Mouse (Mus musculus) MEL (cell line): ENCODE measurements around the gene Arhgap45. TPM values are rescaled to one million over a fixed set of nuclear protein-coding genes. Genes with fewer than 3 reads are reported as not detected.
A peak's percentile ranks its signal among the peaks of the same experiment; 100 is the strongest.

Source experiments
- DNase-seq: peaks from one replicate; pipeline ENCODE4 v3.0.0; 2011; ENCODE audit warnings: low read depth, low spot score
- H3K27ac ChIP-seq: 2 replicates; pipeline ENCODE4 v1.5.1; 2012; ENCODE audit warnings: low read depth, mild to moderate bottlenecking, control low read depth, low read length, moderate library complexity; ENCODE audit not compliant: control insufficient read depth
- H3K27me3 ChIP-seq, 2 experiments: fragments of 150-350 bp in 1 of 2; sonication (generic) in 1 of 2; 2 replicates each; pipeline ENCODE4 v1.6.1; 2012; ENCODE audit warnings: low read length in 2 of 2, mild to moderate bottlenecking in 2 of 2, improper control_type of control experiment in 1 of 2, moderate library complexity in 1 of 2; ENCODE audit not compliant: insufficient read depth in 2 of 2, control insufficient read depth in 1 of 2
- H3K36me3 ChIP-seq, 2 experiments: 2 replicates each; pipeline ENCODE4 v1.6.1; 2012 to 2014; ENCODE audit warnings: low read length in 2 of 2, improper control_type of control experiment in 1 of 2, inconsistent platforms in 1 of 2, mild to moderate bottlenecking in 1 of 2; ENCODE audit not compliant: insufficient read depth in 2 of 2, control insufficient read depth in 1 of 2
- H3K4me1 ChIP-seq, 2 experiments: fragments of 150-350 bp in 1 of 2; sonication (generic) in 1 of 2; 2 replicates each; pipeline ENCODE4 v1.6.1; 2012; ENCODE audit warnings: low read length in 2 of 2, improper control_type of control experiment in 1 of 2, mild to moderate bottlenecking in 1 of 2; ENCODE audit not compliant: insufficient read depth in 2 of 2, control insufficient read depth in 1 of 2
- H3K4me3 ChIP-seq, 2 experiments: fragments of 150-350 bp in 1 of 2; sonication (generic) in 1 of 2; 2 replicates each; pipeline ENCODE4 v1.5.1; 2012; ENCODE audit warnings: low read depth in 2 of 2, low read length in 2 of 2, mild to moderate bottlenecking in 2 of 2, moderate library complexity in 2 of 2, control low read depth in 1 of 2, improper control_type of control experiment in 1 of 2; ENCODE audit not compliant: control insufficient read depth in 1 of 2, insufficient read depth in 1 of 2
- H3K79me2 ChIP-seq: 2 replicates; pipeline ENCODE4 v1.6.1; 2012; ENCODE audit warnings: mild to moderate bottlenecking, low read length, moderate library complexity; ENCODE audit not compliant: control insufficient read depth, poor library complexity, insufficient read depth
- H3K9ac ChIP-seq: 2 replicates; pipeline ENCODE4 v1.6.1; 2012; ENCODE audit warnings: low read depth, mild to moderate bottlenecking, control low read depth, low read length, moderate library complexity; ENCODE audit not compliant: control insufficient read depth, poor library complexity, severe bottlenecking
- H3K9me3 ChIP-seq: fragments of 150-350 bp; sonication (generic); replicated peaks from 2 replicates; pipeline ENCODE4 v1.6.1; 2012; ENCODE audit warnings: mild to moderate bottlenecking, low read length, improper control_type of control experiment, moderate library complexity; ENCODE audit not compliant: insufficient read depth
- BHLHE40 ChIP-seq: IDR thresholded peaks from 2 replicates; pipeline ENCODE4 v1.6.1; 2012; ENCODE audit warnings: low read depth, mild to moderate bottlenecking, inconsistent platforms, low read length, improper control_type of control experiment, borderline replicate concordance
- CHD1 ChIP-seq: IDR thresholded peaks from 2 replicates; pipeline ENCODE4 v1.6.1; 2012; ENCODE audit warnings: low read depth, mild to moderate bottlenecking, inconsistent platforms, low read length, improper control_type of control experiment
- E2F4 ChIP-seq: IDR thresholded peaks from 2 replicates; pipeline ENCODE4 v1.6.1; 2011; ENCODE audit warnings: low read depth, low read length, improper control_type of control experiment, borderline replicate concordance
- ELF1 ChIP-seq: IDR thresholded peaks from 2 replicates; pipeline ENCODE4 v1.6.1; 2014; ENCODE audit warnings: low read depth, mild to moderate bottlenecking, inconsistent platforms, low read length, improper control_type of control experiment, moderate library complexity
- ETS1 ChIP-seq: IDR thresholded peaks from 2 replicates; pipeline ENCODE4 v1.6.1; 2012; ENCODE audit warnings: low read depth, mild to moderate bottlenecking, inconsistent platforms, low read length, improper control_type of control experiment, moderate library complexity
- GATA1 ChIP-seq: IDR thresholded peaks from 2 replicates; pipeline ENCODE4 v1.6.1; 2011; ENCODE audit warnings: low read depth, low read length, improper control_type of control experiment
- HCFC1 ChIP-seq: IDR thresholded peaks from 2 replicates; pipeline ENCODE4 v1.6.1; 2012; ENCODE audit warnings: low read depth, mild to moderate bottlenecking, inconsistent platforms, low read length, improper control_type of control experiment, moderate library complexity
- MAFK ChIP-seq: IDR thresholded peaks from 2 replicates; pipeline ENCODE4 v1.6.1; 2011; ENCODE audit warnings: low read depth, mild to moderate bottlenecking, low read length, improper control_type of control experiment, borderline replicate concordance
- MAX ChIP-seq: IDR thresholded peaks from 2 replicates; pipeline ENCODE4 v1.6.1; 2011; ENCODE audit warnings: low read length, improper control_type of control experiment
- NRF1 ChIP-seq: IDR thresholded peaks from 2 replicates; pipeline ENCODE4 v1.6.1; 2014; ENCODE audit warnings: low read depth, mild to moderate bottlenecking, inconsistent platforms, low read length, improper control_type of control experiment, moderate library complexity; ENCODE audit not compliant: poor library complexity, insufficient read depth, severe bottlenecking
- POLR2A ChIP-seq, 2 experiments: IDR thresholded peaks; 2 replicates each; pipeline ENCODE4 v1.6.1; 2011 to 2012; ENCODE audit warnings: low read length in 2 of 2, mild to moderate bottlenecking in 2 of 2, control low read depth in 1 of 2, improper control_type of control experiment in 1 of 2, low read depth in 1 of 2, moderate library complexity in 1 of 2; ENCODE audit not compliant: control insufficient read depth in 1 of 2, insufficient read depth in 1 of 2, poor library complexity in 1 of 2
- SIN3A ChIP-seq: IDR thresholded peaks from 2 replicates; pipeline ENCODE4 v1.6.1; 2012; ENCODE audit warnings: low read length, improper control_type of control experiment, inconsistent platforms
- SMC3 ChIP-seq: IDR thresholded peaks from 2 replicates; pipeline ENCODE4 v1.6.1; 2011; ENCODE audit warnings: low read depth, low read length, improper control_type of control experiment
- TBP ChIP-seq: IDR thresholded peaks from 2 replicates; pipeline ENCODE4 v1.8.0; 2011; ENCODE audit warnings: low read depth, low read length, improper control_type of control experiment
- UBTF ChIP-seq: IDR thresholded peaks from 2 replicates; pipeline ENCODE4 v1.6.1; 2012; ENCODE audit warnings: low read depth, mild to moderate bottlenecking, inconsistent platforms, low read length, improper control_type of control experiment, moderate library complexity, borderline replicate concordance; ENCODE audit not compliant: insufficient read depth
- USF2 ChIP-seq, 2 experiments: IDR thresholded peaks; 2 replicates each; pipeline ENCODE4 v1.6.1; 2011 to 2012; ENCODE audit warnings: improper control_type of control experiment in 2 of 2, low read length in 2 of 2, borderline replicate concordance in 1 of 2, inconsistent platforms in 1 of 2, low read depth in 1 of 2, mild to moderate bottlenecking in 1 of 2; ENCODE audit not compliant: insufficient read depth in 1 of 2
- ZKSCAN1 ChIP-seq: IDR thresholded peaks from 2 replicates; pipeline ENCODE4 v1.6.1; 2012; ENCODE audit warnings: low read depth, mild to moderate bottlenecking, inconsistent platforms, low read length, improper control_type of control experiment, moderate library complexity
- ZMIZ1 ChIP-seq: IDR thresholded peaks from 2 replicates; pipeline ENCODE4 v1.6.1; 2012; ENCODE audit warnings: low read depth, mild to moderate bottlenecking, inconsistent platforms, low read length, improper control_type of control experiment, moderate library complexity
- polyA plus RNA-seq, 2 experiments: library from polyadenylated mRNA; stranded (reverse) in 1 of 2; unstranded in 1 of 2; fragments of >175 nt in 1 of 2; fragments of >200 nt in 1 of 2; gene quantifications; 2 replicates each; pipeline versions ENCODE4 v1.2.1 to v1.2.4; 2012; ENCODE audit warnings: low replicate concordance in 2 of 2, low read depth in 1 of 2; ENCODE audit not compliant: insufficient read length in 2 of 2, insufficient read depth in 1 of 2, missing spikeins in 1 of 2
- total RNA-seq: library from RNA; depleted of rRNA; stranded (reverse); fragments of 300-350 nt; gene quantifications from 2 replicates; pipeline ENCODE4 v1.2.3, GENCODE M21; 2012

Gene Arhgap45
- total and polyA plus RNA-seq, 3 experiments = 26.2 to 53.6 TPM; not detected in 1

GRCm38 (mm10) chr10:80074813-80075601, 58.6 kb downstream of the Arhgap45 start (continued):
- TF ChIP-seq UBTF = no peak
- peak; percentile 78 for TF ChIP-seq ELF1
- peak in 1 of 2 experiments; percentile 45; a peak in 1 of 4 replicates for TF ChIP-seq POLR2A (IDR thresholded peaks at IDR 0.05; ENCODE audit: control insufficient read depth in 1 of 2, insufficient read depth in 1 of 2, low read depth in 1 of 2, low read length in 2 of 2, poor library complexity in 1 of 2)
- TF ChIP-seq BHLHE40 = no peak
- TF ChIP-seq E2F4 = no peak
- no peak for TF ChIP-seq MAX
- TF ChIP-seq TBP = 0 out of 2 replicates have a peak, but pooled peaks have one; percentile 25
- no peak for TF ChIP-seq ZMIZ1
- peak; percentile 20; the same call in 1 of the 2 replicates for TF ChIP-seq SMC3
- TF ChIP-seq ETS1 = peak; percentile 24; the same call in 1 of the 2 replicates
- TF ChIP-seq MAFK = no peak
- TF ChIP-seq, all 39 proteins: peak for 11

GRCm38 (mm10) chr10:80075924-80076323, 59.5 kb downstream of the Arhgap45 start:
- H3K36me3 ChIP-seq = peaks cover 0 to 16% of the 10 kb centered on the region in 2 experiments; a peak in 3 of 4 replicates
- H3K27me3 ChIP-seq = no peaks in the 10 kb centered on the region
- H3K4me3 ChIP-seq = no peak overlapping the region
- H3K9me3 ChIP-seq = no peaks in the 10 kb centered on the region
- no peak overlapping the region for H3K9ac ChIP-seq
- H3K27ac ChIP-seq = 0 out of 2 replicates have a peak overlapping the region, but pooled peaks have one; percentile 18
- TF ChIP-seq CHD1 (no peak), ZKSCAN1 (no peak), GATA1 (no peak), HCFC1 (no peak), NRF1 (no peak), SIN3A (no peak), USF2 (IDR thresholded peaks at IDR 0.05; ENCODE audit: borderline replicate concordance in 1 of 2, insufficient read depth in 1 of 2, low read depth in 1 of 2, low read length in 2 of 2) (no peak)
- no peaks in the 10 kb centered on the region; the same call in 1 of the 2 replicates for H3K79me2 ChIP-seq
- DNase-seq = no peak
- peaks cover 0 to 20% of the 10 kb centered on the region in 2 experiments; a peak in 2 of 4 replicates for H3K4me1 ChIP-seq
